Mouse (Mus musculus) MEL (cell line): ENCODE measurements at regions not wholly inside any gene's neighbourhood (a gene's known extent, or its start where the extent isn't known, plus 50 kb on each side); places are given as distances from the start of the nearest gene placed in this dataset.

Experiments
- DNase-seq: peaks from one replicate; pipeline ENCODE4 v3.0.0; 2011; ENCODE audit warnings: low read depth, low spot score
- H3K27ac ChIP-seq: 2 replicates; pipeline ENCODE4 v1.5.1; 2012; ENCODE audit warnings: low read depth, mild to moderate bottlenecking, control low read depth, low read length, moderate library complexity; ENCODE audit not compliant: control insufficient read depth
- H3K27me3 ChIP-seq, 2 experiments: fragments of 150-350 bp in 1 of 2; sonication (generic) in 1 of 2; 2 replicates each; pipeline ENCODE4 v1.6.1; 2012; ENCODE audit warnings: low read length in 2 of 2, mild to moderate bottlenecking in 2 of 2, improper control_type of control experiment in 1 of 2, moderate library complexity in 1 of 2; ENCODE audit not compliant: insufficient read depth in 2 of 2, control insufficient read depth in 1 of 2
- H3K36me3 ChIP-seq, 2 experiments: 2 replicates each; pipeline ENCODE4 v1.6.1; 2012 to 2014; ENCODE audit warnings: low read length in 2 of 2, improper control_type of control experiment in 1 of 2, inconsistent platforms in 1 of 2, mild to moderate bottlenecking in 1 of 2; ENCODE audit not compliant: insufficient read depth in 2 of 2, control insufficient read depth in 1 of 2
- H3K4me1 ChIP-seq, 2 experiments: fragments of 150-350 bp in 1 of 2; sonication (generic) in 1 of 2; 2 replicates each; pipeline ENCODE4 v1.6.1; 2012; ENCODE audit warnings: low read length in 2 of 2, improper control_type of control experiment in 1 of 2, mild to moderate bottlenecking in 1 of 2; ENCODE audit not compliant: insufficient read depth in 2 of 2, control insufficient read depth in 1 of 2
- H3K4me3 ChIP-seq, 2 experiments: fragments of 150-350 bp in 1 of 2; sonication (generic) in 1 of 2; 2 replicates each; pipeline ENCODE4 v1.5.1; 2012; ENCODE audit warnings: low read depth in 2 of 2, low read length in 2 of 2, mild to moderate bottlenecking in 2 of 2, moderate library complexity in 2 of 2, control low read depth in 1 of 2, improper control_type of control experiment in 1 of 2; ENCODE audit not compliant: control insufficient read depth in 1 of 2, insufficient read depth in 1 of 2
- H3K79me2 ChIP-seq: 2 replicates; pipeline ENCODE4 v1.6.1; 2012; ENCODE audit warnings: mild to moderate bottlenecking, low read length, moderate library complexity; ENCODE audit not compliant: control insufficient read depth, poor library complexity, insufficient read depth
- H3K9ac ChIP-seq: 2 replicates; pipeline ENCODE4 v1.6.1; 2012; ENCODE audit warnings: low read depth, mild to moderate bottlenecking, control low read depth, low read length, moderate library complexity; ENCODE audit not compliant: control insufficient read depth, poor library complexity, severe bottlenecking
- H3K9me3 ChIP-seq: fragments of 150-350 bp; sonication (generic); replicated peaks from 2 replicates; pipeline ENCODE4 v1.6.1; 2012; ENCODE audit warnings: mild to moderate bottlenecking, low read length, improper control_type of control experiment, moderate library complexity; ENCODE audit not compliant: insufficient read depth
- CHD2 ChIP-seq: IDR thresholded peaks from 2 replicates; pipeline ENCODE4 v1.6.1; 2011; ENCODE audit warnings: low read length, improper control_type of control experiment
- CTCF ChIP-seq, 3 experiments: IDR thresholded peaks in 2 of 3; conservative IDR thresholded peaks in 1 of 3; 2 replicates each; pipeline ENCODE4 v1.5.1; 2011 to 2012; ENCODE audit warnings: low read length in 3 of 3, low read depth in 2 of 3, mild to moderate bottlenecking in 2 of 3, improper control_type of control experiment in 1 of 3, inconsistent platforms in 1 of 3, mixed read lengths in 1 of 3, moderate library complexity in 1 of 3; ENCODE audit not compliant: control insufficient read depth in 1 of 3, insufficient read depth in 1 of 3, poor library complexity in 1 of 3, severe bottlenecking in 1 of 3
- ELF1 ChIP-seq: IDR thresholded peaks from 2 replicates; pipeline ENCODE4 v1.6.1; 2014; ENCODE audit warnings: low read depth, mild to moderate bottlenecking, inconsistent platforms, low read length, improper control_type of control experiment, moderate library complexity
- ETS1 ChIP-seq: IDR thresholded peaks from 2 replicates; pipeline ENCODE4 v1.6.1; 2012; ENCODE audit warnings: low read depth, mild to moderate bottlenecking, inconsistent platforms, low read length, improper control_type of control experiment, moderate library complexity
- HCFC1 ChIP-seq: IDR thresholded peaks from 2 replicates; pipeline ENCODE4 v1.6.1; 2012; ENCODE audit warnings: low read depth, mild to moderate bottlenecking, inconsistent platforms, low read length, improper control_type of control experiment, moderate library complexity
- JUND ChIP-seq: IDR thresholded peaks from 2 replicates; pipeline ENCODE4 v1.6.1; 2011; ENCODE audit warnings: low read depth, mild to moderate bottlenecking, improper control_type of control experiment, low read length
- KAT2A ChIP-seq: conservative IDR thresholded peaks from 2 replicates; pipeline ENCODE4 v1.6.1; 2012; ENCODE audit warnings: low read depth, low read length, improper control_type of control experiment, inconsistent platforms
- MAFK ChIP-seq: IDR thresholded peaks from 2 replicates; pipeline ENCODE4 v1.6.1; 2011; ENCODE audit warnings: low read depth, mild to moderate bottlenecking, low read length, improper control_type of control experiment, borderline replicate concordance
- MAX ChIP-seq: IDR thresholded peaks from 2 replicates; pipeline ENCODE4 v1.6.1; 2011; ENCODE audit warnings: low read length, improper control_type of control experiment
- MEF2A ChIP-seq: IDR thresholded peaks from 2 replicates; pipeline ENCODE4 v1.6.1; 2014; ENCODE audit warnings: low read depth, mild to moderate bottlenecking, inconsistent platforms, low read length, improper control_type of control experiment; ENCODE audit not compliant: poor library complexity, insufficient replicate concordance, severe bottlenecking; ENCODE audit errors: extremely low read depth
- MXI1 ChIP-seq: IDR thresholded peaks from 2 replicates; pipeline ENCODE4 v1.6.1; 2011; ENCODE audit warnings: mild to moderate bottlenecking, low read depth, low read length, improper control_type of control experiment
- NELFE ChIP-seq: IDR thresholded peaks from 2 replicates; pipeline ENCODE4 v1.6.1; 2011; ENCODE audit warnings: low read depth, low read length, improper control_type of control experiment
- POLR2AphosphoS2 ChIP-seq: IDR thresholded peaks from 2 replicates; pipeline ENCODE4 v1.6.1; 2011; ENCODE audit warnings: low read length, improper control_type of control experiment
- RAD21 ChIP-seq: IDR thresholded peaks from 2 replicates; pipeline ENCODE4 v1.6.1; 2011; ENCODE audit warnings: mild to moderate bottlenecking, low read depth, low read length, improper control_type of control experiment
- SIN3A ChIP-seq: IDR thresholded peaks from 2 replicates; pipeline ENCODE4 v1.6.1; 2012; ENCODE audit warnings: low read length, improper control_type of control experiment, inconsistent platforms
- SMC3 ChIP-seq: IDR thresholded peaks from 2 replicates; pipeline ENCODE4 v1.6.1; 2011; ENCODE audit warnings: low read depth, low read length, improper control_type of control experiment
- TAL1 ChIP-seq: IDR thresholded peaks from 2 replicates; pipeline ENCODE4 v1.6.1; 2012; ENCODE audit warnings: mild to moderate bottlenecking, inconsistent platforms, low read length, moderate library complexity, mixed read lengths
- TBP ChIP-seq: IDR thresholded peaks from 2 replicates; pipeline ENCODE4 v1.8.0; 2011; ENCODE audit warnings: low read depth, low read length, improper control_type of control experiment
- UBTF ChIP-seq: IDR thresholded peaks from 2 replicates; pipeline ENCODE4 v1.6.1; 2012; ENCODE audit warnings: low read depth, mild to moderate bottlenecking, inconsistent platforms, low read length, improper control_type of control experiment, moderate library complexity, borderline replicate concordance; ENCODE audit not compliant: insufficient read depth
- ZC3H11A ChIP-seq: IDR thresholded peaks from 2 replicates; pipeline ENCODE4 v1.6.1; 2012; ENCODE audit warnings: low read depth, mild to moderate bottlenecking, inconsistent platforms, low read length, improper control_type of control experiment
- ZKSCAN1 ChIP-seq: IDR thresholded peaks from 2 replicates; pipeline ENCODE4 v1.6.1; 2012; ENCODE audit warnings: low read depth, mild to moderate bottlenecking, inconsistent platforms, low read length, improper control_type of control experiment, moderate library complexity
- ZMIZ1 ChIP-seq: IDR thresholded peaks from 2 replicates; pipeline ENCODE4 v1.6.1; 2012; ENCODE audit warnings: low read depth, mild to moderate bottlenecking, inconsistent platforms, low read length, improper control_type of control experiment, moderate library complexity
- ZNF384 ChIP-seq: IDR thresholded peaks from 2 replicates; pipeline ENCODE4 v1.6.1; 2012; ENCODE audit warnings: low read depth, mild to moderate bottlenecking, inconsistent platforms, low read length, improper control_type of control experiment

DNA sequence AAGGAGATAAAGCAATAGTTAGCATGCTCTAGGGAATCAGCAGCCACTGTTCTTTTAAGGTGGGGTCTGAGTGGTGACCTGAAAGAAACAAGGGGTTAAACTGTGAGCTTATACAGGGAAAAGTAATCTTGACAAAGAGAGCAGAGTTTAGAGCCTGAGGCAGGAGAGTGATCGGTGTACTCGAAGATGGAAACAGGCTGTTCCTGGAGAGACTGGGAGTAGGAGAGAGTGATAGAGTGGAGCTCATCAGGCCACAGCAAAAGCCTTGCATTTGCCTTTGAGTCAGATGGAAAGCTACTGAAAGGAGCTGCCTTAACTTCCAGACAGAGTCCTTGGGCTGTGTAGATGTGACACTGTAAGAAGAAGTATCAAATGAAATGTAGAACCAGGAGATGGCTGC lies 759.7 kb downstream of the 1700064H15Rik start:
- TF ChIP-seq ELF1 (no peak), SMC3 (no peak), ZNF384 (no peak), CHD2 (no peak), UBTF (no peak), ZC3H11A (no peak), NELFE (no peak), MXI1 (no peak), TAL1 (no peak), SIN3A (no peak), MEF2A (no peak), TBP (no peak), CTCF (IDR thresholded peaks at IDR 0.05 in 2 of 3, conservative IDR thresholded peaks at IDR 0.05 in 1 of 3; ENCODE audit: control insufficient read depth in 1 of 3, insufficient read depth in 1 of 3, low read depth in 2 of 3, low read length in 3 of 3, poor library complexity in 1 of 3, severe bottlenecking in 1 of 3) (no peak), POLR2AphosphoS2 (no peak), ETS1 (no peak), KAT2A (no peak), MAFK (no peak)
- Histone ChIP-seq H3K4me3 (no peak overlapping the region), H3K27me3 (no peaks in the 10 kb centered on the region), H3K79me2 (no peaks in the 10 kb centered on the region), H3K27ac (no peak overlapping the region), H3K9ac (no peak overlapping the region), H3K4me1 (no peaks in the 10 kb centered on the region), H3K9me3 (no peaks in the 10 kb centered on the region), H3K36me3 (no peaks in the 10 kb centered on the region)
- no peak for DNase-seq

- TF ChIP-seq UBTF (no peak), HCFC1 (no peak), ZMIZ1 (no peak), CTCF (IDR thresholded peaks at IDR 0.05 in 2 of 3, conservative IDR thresholded peaks at IDR 0.05 in 1 of 3; ENCODE audit: control insufficient read depth in 1 of 3, insufficient read depth in 1 of 3, low read depth in 2 of 3, low read length in 3 of 3, poor library complexity in 1 of 3, severe bottlenecking in 1 of 3) (no peak), MAX (no peak), JUND (no peak), ZKSCAN1 (no peak), ETS1 (no peak), RAD21 (no peak), TBP (no peak), ELF1 (no peak)
- TF ChIP-seq, all 39 proteins: peak for 0
Measured at GRCm38 (mm10) chr3:18877060-18877459, 751.4 kb downstream of the 1700064H15Rik start.

More at GRCm38 (mm10) chr3:18877060-18877459, 751.4 kb downstream of the 1700064H15Rik start:
- Histone ChIP-seq H3K9ac (no peak overlapping the region), H3K27ac (no peak overlapping the region), H3K4me1 (no peaks in the 10 kb centered on the region), H3K9me3 (no peaks in the 10 kb centered on the region), H3K36me3 (no peaks in the 10 kb centered on the region), H3K27me3 (no peaks in the 10 kb centered on the region), H3K79me2 (no peaks in the 10 kb centered on the region), H3K4me3 (no peak overlapping the region)
- no peak for DNase-seq
